Mouse (Mus musculus): ENCODE measurements around the gene Olfr417.

The Olfr417 gene

DNA sequence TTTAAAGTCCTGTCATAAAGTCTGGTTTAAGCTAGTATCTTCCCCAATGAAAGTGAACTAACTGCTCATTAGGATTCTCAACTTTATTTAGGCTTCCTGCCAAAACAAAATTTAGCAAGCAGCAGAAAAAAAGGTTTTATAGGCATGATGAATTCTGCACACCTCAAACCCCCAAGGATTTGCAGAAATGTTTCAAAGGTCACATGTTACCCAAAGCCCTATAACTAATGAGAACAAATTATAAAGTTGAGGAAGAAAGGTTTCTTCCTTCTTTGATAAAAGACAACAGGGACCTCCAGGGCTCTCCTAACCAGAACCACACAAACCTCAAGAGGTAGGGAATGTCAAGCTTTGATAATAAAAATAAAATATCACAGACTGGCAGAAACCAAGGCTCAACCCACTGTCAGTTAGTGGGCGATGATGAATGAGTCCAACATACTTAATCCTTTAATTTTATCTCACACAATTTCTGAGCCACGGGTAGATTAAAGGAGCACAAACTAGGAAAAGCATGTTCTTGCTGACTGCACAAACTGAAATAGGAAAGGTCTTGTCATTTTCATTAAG is at the start of gene Olfr417:
Gene Olfr417 (plus strand): TSS at position 241 of the 570 bp plus-strand sequence.
- DNase-seq (ENCODE audit: low spot score in 2 of 2), result no peak

DNA sequence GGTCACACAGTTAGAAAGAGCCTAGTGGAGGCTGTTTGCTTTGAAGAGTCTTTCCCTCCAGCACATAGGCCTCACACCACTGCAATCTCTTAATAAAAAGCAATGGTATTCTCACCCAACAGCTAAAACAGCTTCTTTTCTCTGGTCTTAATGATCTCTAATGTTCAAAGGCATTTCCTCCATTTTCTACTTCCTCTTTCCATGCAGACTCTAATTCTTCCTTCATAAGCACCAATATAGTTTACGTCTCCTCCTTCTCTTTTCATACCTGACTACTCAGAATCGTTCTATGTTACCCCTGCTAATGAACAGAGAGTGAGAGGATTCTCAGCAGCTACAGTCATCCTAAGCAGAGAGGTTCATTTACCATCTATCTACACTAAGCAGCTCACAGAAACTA is 47.6 kb upstream of the Olfr417 start:
- no peak for DNase-seq (ENCODE audit: low spot score in 2 of 2)

- no peak for DNase-seq (ENCODE audit: low spot score in 2 of 2)
Measured at GRCm38 (mm10) chr1:174330218-174330617, 34.7 kb upstream of the Olfr417 start, which contains the start of gene Mptx1. Mptx1 (plus strand) TSS chr1:174330518.

DNA sequence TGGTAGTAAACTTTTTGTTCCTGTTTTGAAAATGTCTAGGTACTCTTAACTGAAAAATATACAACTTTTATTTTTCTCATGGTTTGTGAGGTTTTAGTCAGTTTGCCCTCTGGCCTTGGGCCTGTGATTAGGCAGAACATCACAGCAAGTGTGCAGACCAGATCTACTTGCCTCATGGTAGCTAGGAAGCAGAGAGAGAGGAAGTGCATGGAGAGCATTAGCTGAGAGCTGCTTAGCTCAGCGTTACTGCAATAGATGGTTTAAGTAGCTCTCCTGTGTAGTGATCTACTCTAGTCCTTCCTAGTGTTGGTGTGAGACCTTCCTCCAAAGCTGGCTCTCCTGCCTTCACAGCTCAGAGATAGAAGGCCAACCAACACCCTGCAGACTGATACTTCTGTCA is 11.3 kb upstream of the Olfr417 start:
- peak in 1 of 2 experiments; percentile 3 for DNase-seq (ENCODE audit: low spot score in 2 of 2)

DNA sequence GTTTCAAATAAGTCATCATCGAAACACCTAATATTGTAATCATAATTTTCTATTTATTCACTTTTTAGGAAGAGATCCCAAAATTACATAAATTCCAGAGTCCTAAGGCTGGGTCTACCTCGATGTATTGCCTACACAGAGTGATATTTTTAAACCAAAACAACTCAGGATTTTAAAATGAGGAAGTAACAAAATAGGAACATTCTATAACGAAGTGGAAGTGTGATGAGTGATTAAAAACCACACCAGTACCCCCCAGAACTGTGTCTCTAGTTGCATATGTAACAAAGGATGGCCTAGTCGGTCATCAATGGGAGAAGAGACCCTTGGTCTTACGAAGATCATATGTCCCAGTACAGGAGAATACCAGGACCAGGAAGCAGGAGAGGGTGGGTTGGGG is 10.3 kb upstream of the Olfr417 start:
- no peak for DNase-seq (ENCODE audit: low spot score in 2 of 2)

- DNase-seq (ENCODE audit: low spot score in 2 of 2), result no peak
Measured at GRCm38 (mm10) chr1:174373799-174374198, 8.9 kb downstream of the Olfr417 start.

GRCm38 (mm10) chr1:174390746-174391145 is 25.8 kb downstream of the Olfr417 start, which contains the start of gene Olfr248:
Olfr248 (plus strand) TSS chr1:174391046.
- no peak for DNase-seq (ENCODE audit: low spot score in 2 of 2)

DNA sequence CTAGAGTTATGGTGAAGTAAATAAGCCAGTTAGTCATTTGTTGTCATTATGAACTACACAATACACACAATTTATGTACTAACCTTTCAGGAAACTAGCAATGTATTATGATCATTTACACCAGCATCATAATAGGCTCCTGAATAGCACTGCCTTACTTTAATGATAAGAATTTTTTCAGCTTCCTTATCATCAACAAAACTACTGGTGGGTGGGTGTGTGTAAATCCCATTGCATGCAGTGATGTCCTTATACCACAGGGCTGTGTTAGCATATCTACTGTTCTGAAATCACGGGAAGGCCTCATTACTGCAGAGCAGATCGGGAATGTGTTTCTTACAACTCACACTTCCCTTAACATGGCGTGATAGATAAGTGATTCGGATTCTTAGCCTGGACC is 58.0 kb downstream of the Olfr417 start:
- no peak for DNase-seq (ENCODE audit: low spot score in 2 of 2)

DNA sequence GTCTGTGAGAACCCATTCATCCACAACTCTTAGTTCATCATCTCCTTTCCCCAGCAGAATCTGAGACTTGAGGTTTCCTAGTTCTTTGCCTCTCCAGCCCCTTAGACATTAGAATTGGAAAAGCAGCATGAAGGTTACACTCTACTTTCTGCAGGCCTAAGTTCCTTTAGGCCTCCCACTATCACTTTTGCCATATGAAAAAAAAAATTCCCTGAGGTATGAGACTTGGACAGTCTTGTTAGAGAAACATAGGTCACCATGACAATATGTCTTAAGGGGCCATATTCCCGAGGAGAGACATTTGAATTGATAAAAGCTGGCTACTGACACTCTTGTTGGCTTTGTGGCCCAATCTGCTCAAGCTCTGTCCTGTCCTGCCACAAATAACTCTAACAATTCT is 58.8 kb downstream of the Olfr417 start, which contains the start of gene Olfr414:
Gene Olfr414 (plus strand): TSS at position 301 of the 400 bp plus-strand sequence.
- DNase-seq (ENCODE audit: low spot score in 2 of 2), result no peak

Data from heart, adult 9 months (tissue).